Comparison of ENCODE assay signal across 8 mouse cellular contexts in the genomic region with DNA sequence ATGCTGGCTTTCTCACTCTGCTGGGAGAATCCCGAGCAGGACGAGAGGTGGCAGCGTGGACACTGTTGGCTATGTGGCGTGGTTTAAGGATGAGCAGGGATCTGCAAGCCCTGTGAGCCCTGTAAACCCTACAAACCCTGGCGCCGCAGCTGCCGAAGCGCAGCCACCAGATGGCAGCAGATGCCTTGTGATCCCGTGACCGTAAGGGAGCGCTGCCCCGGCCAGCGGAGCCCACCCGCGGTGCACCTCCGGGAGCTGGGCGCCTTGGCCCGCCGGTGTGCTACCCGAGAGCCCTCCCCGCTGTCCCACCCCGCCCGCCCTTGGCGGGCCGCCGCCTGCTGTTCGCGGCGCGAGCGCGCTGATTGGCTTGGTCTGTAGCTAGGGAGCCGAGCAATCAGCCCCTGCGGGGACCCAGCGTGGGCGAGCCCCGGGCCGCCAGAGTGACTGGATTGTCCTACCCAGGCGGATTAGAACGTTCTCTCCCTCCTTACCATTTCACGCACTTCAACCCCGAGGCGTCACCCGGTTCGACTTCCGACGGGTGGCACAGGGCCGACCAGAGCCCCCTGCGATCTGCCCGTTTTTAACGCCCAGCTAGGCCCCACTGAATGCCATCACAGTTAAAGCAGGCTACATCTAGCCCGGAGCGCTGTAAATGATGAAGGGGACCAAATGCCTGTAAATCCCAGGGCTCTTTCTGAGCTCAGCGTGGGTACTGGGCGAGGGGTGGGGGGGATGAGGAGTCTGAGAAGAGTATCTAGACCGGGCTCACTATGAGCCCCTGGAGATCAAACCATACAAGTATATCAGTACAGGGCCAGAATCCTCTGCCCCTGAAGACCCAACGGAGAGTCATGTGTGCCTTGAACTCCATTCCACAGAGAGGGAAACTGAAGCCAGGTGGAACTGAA. TPM values are rescaled to one million over a fixed set of nuclear protein-coding genes. Genes with fewer than 3 reads are reported as not detected.
DNase-seq lines count a peak whose midpoint lies in the region; ATAC-seq lines count a peak whose summit lies in the region.

No protein-coding gene starts in this region.

- ATAC-seq in megakaryocyte progenitor cell, adult 5-6 weeks (replicated peaks; ENCODE audit: poor library complexity): peak; percentile 97

- peak; percentile 87 to 97 for DNase-seq in adrenal gland, adult (ENCODE audit: inconsistent age in 2 of 2, low spot score in 1 of 2)
- DNase-seq in embryo, embryonic 10 days (ENCODE audit: low spot score): peak; percentile 96
- DNase-seq in gastrocnemius, postnatal 10 days: peak; percentile 93
- DNase-seq in induced T-regulatory cell, adult 2 months (ENCODE audit: low read depth): peak; percentile 89
- DNase-seq in left cerebral cortex, adult 9 months (ENCODE audit: low spot score in 2 of 2): peak; percentile 61 to 93
- DNase-seq in right cerebral cortex, postnatal 10 days (ENCODE audit: low spot score in 2 of 2): peak; percentile 90 to 91
- peak; percentile 75 for DNase-seq in urinary bladder, postnatal 25 days (ENCODE audit: low spot score)

RNA-seq across cellular contexts. Expression of a gene that starts 38.0 kb away (rescaled TPM):
- 10 to 100 TPM; 35.3 to 41.8 TPM for total RNA-seq in gastrocnemius, postnatal 10 days (2021)
- 71.7 and 75.5 TPM in 2 replicates for total RNA-seq in megakaryocyte progenitor cell, adult 5-6 weeks (2015)
- total RNA-seq in megakaryocyte progenitor cell, adult 5-6 weeks (2017): 55.9 and 62.8 TPM in 2 replicates

RNA-seq across cellular contexts. Expression of a gene that starts 46.0 kb away (rescaled TPM):
- total RNA-seq in gastrocnemius, postnatal 10 days (2021): 1 to 10 TPM; 3.1 to 8.2 TPM
- 17.0 and 20.3 TPM in 2 replicates for total RNA-seq in megakaryocyte progenitor cell, adult 5-6 weeks (2015)
- 29.3 and 32.4 TPM in 2 replicates for total RNA-seq in megakaryocyte progenitor cell, adult 5-6 weeks (2017)

Comparison
In these comparisons a context has a peak if more than half of its experiments do, and no peak if none do; other contexts are left out.
1. Peak in every context shown above with its lines: DNase-seq and ATAC-seq.